Mouse (Mus musculus) urinary bladder, postnatal 4 days (tissue): ENCODE results near the gene Ttc13.

Experiments
- DNase-seq, 2 experiments: peaks; one replicate each; pipeline ENCODE4 v3.0.0; 2021 to 2022; ENCODE audit warnings: low spot score in 2 of 2

Gene Ttc13

DNA sequence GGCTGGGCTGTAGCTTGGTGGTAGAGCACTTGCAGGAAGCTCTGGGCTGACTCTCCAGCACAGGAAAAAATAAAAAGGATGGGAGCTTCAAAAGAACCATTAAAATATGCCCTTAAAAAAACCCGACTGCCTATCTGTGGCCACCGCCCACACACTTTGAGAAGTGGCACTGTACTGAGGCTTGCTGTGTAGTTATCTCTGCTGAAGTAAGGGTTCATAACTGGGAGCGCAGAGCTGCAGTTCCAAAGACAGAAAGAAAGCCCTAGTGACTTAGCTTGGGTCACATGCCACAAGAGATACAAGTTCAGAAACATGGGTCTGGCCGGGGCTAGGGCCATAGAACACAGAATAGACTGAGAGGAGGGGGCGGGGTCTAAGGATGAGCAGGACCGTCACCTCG, 63.8 kb downstream of the Ttc13 start:
- DNase-seq, result no peak

DNA sequence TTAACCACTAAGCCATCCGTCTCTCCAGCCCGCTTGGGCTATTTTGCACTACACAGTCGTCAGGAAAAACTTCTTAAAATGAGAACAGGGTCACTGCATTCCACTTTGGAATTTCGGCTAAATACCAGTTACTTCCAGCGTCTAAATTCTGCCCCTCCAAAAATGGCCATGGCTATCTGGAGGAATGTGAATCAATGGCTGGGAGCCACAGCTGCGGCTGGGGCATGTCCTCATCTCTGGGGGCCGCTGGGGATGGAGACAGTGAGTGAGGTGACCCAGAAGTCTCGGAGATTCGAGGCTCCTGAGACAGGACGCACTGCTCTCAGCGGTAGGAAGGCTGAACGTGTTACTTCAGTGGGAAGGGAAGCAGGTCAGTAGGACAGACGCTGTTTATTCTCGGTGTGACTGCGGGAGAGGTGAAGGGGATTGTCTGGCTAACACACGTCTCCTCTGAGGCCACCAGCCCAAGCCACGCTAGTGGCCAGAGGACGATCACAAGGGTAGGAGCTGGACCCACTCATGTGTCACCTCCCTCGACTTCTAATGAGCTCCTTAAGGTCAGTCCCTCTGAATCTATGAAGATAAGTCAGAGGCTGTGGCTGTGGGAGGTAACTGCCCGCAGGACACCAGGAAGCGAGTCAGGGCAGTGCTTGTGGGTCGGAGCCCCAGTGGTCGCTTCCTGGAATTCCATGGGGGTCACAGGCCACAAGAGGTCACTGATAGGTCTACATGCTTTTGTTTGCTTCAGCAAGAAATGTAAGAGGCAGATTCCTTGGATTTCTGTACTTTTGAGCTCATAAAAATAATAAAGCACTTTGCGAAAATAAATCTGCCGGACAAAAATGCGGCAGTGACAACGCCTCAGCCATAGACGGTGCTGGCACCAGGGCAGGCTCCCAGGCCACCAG, 68.0 kb downstream of the Ttc13 start:
- no peak for DNase-seq

DNA sequence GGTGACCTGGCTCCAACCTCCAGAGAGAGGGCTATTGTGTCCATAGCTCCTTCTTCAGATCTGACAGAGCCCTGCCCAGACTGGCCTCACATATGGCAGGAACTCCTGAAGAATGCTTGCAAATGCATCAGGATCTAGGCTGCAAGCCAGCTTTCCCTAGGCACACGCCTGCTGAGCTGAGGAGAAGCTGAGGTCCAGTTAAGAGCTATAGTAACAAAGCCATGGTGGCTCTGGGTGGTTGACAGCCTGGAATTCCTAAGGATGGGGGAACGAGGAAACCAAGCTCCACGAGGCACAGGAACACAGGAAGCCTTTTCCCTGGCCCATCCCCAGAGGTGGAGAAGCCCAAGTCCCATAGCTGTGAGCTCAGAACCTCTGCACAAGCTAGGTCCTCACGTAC, 69.2 kb downstream of the Ttc13 start:
- DNase-seq, result no peak

DNA sequence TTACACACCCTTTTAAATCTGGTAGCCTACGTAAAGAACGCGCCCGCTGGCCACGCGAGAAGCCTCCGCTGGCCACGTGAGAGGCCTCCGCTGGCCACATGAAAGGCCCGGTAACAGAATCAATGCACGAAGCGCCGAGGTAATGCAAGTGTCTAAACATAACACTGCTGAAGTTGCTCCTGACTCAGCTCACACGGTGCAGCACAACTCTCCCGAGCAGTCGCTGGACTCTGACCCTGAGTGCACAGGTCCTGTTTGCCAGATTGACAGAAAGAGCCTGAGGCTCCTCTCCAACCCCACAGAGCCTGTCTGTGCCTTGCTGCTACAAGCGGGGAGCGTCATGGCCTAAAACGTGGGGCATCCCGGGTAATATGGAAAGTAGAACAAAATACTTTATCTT, 70.0 kb downstream of the Ttc13 start:
- no peak for DNase-seq

DNA sequence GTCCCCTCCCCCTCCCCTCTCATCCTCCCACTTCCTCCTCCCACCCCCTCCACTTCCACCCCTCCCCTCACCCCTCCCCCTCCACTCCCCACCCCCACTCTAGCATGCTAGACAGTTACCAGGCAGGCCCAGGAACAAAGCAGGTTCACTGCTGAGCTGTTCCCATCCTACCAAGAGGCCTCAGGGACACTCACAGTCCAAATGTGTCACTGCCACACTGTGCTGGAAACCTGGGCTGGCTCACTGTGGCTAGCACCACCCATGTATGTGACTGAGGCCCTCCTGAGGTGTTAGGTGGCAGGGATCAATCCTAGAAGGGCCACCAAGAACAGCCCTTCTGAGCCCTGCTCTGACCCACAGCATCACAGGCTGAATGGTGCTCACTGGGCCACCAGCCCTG, 73.5 kb downstream of the Ttc13 start:
- no peak for DNase-seq

DNA sequence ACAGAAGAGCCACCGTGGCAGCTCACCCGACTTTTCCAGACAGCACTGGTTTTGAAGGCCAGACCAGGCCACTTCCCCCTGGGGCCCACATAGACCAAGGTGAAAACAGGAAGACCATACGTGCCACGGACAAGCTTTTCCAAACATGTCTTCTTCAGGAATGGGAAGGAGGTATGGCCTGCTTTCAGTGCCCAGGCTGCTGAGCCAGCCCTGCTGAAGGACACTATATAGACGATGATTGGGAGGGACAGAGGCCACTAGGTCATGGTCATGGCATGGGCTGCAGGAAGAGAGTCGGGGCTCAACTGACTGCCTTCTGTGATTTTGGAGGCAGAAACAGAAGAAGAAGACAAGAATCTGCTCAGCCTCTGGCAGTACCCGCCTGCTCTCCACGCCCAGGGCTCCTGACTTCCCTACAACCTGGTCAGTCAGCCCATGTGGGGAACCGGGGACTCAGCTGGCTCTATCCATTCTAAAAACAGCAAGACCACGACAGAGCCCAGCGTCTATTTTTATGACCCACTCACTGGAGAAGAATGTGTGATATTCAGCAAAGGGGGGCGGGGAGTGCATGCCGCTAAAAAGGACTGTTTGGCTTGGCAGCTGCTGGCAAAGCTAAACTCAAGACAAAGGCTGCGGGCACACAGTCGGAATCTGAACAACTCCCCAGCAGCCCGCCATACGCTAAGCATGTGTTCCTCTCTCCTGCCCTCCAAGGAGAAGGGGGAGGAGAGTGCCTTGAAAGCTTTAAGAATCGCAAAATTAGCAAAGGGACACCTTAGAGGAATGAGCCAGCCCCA, 78.0 kb downstream of the Ttc13 start:
- DNase-seq, result peak in 1 of 2 experiments; percentile 45

DNA sequence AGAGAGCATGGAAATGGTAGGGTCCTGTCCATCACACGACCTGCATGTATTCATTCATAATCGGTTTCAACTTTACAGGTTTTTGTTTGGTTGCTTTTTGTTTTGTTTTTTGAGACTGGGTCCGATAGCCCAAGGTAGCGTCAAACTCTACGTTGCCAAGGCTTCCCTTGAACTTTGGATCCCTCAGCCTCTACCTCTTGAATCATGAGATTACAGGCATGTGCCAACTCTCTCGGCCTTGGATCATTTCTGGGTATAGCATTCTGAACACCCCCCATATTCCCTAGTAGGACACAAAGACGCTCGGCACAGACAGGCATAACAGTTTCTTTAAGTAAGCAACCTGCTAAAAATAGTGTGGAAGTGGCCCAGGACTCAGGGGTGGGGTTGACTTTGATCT, 80.2 kb downstream of the Ttc13 start:
- DNase-seq, result no peak

DNA sequence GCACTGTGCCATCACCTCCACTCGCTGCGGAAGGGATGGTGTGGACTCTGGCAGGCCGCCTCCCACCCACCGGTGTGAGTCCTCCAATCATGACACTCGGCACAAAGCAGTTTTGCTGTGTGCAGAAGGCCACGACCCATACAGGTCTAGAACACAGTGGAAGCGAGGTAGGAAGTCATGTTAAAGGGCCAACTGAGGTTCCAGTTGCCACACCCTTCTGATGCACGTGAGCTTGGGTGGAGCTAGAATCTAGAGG, 86.6 kb downstream of the Ttc13 start:
- DNase-seq, result no peak

DNA sequence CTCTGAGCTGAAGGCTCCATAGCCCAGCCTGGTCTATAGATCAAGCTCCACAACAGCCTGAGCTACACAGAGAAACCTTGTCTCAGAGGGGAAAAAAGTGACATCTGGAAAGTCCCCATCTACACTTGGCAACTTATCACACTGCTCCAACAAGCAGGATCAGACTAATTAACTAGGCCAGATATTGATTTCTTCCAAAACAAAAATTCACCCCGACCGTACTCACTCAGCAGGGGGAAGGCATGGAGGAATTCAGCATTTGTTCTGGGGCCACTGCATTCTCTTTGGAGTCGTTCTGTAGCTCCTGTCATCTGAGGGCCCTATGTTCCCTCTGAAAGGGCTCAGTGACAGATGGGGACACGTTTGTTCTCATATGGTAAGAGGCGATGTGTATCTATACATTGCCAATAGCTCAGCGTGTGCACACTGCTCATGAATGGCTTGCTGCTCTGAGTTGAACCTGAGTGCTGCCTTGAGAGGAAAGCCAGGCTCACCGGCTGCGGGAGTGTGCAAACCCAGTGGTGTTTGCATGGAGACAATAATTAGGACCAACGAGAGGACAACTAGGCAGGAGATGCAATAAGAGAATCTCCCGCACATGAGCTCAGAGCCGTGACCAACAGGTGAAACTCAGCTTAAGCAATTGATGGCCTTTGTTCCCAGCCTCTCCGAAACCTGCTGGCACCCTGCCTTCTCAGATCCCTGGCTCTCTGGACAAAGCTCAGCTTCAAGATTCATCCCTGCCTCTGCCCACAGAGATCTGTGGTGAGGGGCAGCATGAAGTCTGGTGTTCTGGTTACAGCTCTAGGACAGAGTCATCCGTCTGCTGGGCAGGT, 87.2 kb downstream of the Ttc13 start:
- DNase-seq, result no peak

DNA sequence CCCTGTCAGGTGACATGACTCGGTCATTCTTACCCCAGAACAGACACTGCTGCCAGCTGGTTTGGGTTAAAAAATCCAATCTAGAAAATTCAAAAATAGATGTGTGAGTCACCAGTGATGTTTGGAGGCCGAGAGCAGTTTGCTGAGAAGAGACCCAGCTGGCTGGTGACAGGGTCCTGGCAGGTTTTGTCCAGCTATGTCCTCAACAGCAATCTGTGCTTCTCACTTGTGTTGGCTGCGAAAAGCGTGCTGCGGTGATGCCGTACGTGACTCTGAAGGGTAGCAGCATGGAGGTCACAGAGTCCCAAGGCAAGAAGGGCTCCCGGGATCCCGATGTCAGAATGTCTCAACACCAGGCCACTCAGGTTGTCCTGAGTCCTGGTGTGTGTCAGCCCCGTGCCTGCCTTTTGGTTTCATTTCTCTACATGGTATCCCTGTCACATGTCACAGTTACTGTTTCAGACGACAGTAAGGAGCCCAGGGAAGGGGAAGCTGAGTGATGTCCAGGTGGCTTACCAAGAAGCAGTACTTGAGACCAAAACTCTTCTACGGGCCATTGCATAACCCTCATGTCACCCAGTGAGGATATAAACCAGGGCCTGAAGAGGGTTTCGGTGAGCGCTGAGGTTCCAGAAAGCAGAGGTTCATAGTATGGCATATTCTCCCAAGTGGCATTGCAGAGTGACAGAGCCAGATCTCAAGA, 88.6 kb downstream of the Ttc13 start:
- peak; percentile 70 to 72 for DNase-seq

DNA sequence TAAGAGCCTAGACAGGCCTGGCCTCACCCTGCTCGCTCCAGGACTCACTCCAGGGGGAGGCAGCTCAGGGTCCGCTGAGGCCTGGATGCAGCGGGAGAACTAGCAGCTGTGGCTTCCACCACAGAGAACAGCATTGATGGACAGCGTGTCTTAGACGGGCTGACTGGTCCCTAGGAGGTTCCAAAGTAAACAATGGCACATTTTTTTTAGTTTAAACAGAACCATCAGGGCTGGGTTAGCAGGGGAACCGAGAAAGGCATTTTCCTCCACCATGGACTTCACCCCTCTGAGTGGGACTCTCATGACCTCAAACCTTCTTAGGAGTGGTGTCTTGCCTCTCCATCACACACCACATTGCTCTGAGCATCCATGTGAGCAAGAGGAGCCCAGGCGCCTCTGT, 89.8 kb downstream of the Ttc13 start:
- no peak for DNase-seq

DNA sequence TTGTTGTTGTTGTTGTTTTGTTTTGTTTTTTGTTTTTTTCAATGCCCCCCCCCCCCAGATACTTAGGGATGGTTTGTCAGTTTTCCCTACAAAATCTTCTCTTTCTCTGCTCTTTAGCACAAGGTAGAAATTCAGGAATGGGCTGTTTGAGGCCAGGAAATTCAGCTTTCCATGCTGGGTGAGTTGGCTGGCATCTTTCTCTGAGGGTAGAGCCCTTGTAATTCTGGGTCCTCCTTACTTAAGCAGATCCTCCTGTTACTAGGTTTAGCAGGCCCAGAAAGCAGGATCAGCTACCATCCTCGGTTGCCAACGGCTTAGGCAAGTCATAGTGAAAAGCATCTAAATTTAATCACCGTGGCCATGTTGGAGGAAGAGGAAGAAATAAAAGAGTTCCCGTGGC, 90.9 kb downstream of the Ttc13 start:
- no peak for DNase-seq

DNA sequence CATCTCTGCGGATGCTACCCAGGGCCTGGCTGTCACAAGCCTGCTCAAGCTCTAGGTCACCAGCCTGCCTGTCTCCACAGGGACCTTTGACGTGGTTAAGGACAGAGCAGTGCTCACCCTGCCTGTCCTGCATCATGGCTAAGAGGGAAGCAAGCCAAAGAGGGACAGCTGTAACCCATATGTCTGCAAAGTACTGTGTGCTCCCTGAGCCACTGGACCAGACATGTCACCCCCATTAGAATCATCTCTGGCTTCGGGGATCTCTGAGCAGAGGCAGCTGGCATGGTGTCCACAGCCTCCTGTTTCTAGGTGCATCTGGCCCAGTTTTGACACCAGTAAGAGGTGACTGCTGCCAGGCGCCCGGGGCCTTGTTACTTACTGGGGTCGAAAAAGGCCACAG, 91.3 kb downstream of the Ttc13 start:
- DNase-seq, result no peak

DNA sequence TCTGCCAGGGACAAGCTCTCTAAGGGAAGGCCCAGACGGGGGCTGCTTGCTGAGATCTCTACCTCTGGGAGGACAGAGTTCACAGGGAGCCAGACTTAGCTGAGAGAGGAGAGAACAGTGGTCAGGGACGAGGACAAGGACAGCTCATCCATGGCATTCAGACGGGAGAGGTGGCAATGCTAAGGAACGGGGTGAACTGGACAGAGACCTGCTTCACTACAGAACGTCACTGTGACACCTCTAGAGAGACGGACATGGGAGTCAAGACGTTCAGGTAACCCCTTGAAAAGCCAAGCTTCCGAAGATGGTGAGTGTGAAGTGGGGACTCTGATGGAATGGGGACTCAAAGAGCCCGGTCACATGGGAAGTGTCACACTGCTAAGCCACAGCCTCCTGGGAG, 95.5 kb downstream of the Ttc13 start:
- no peak for DNase-seq
